Mouse (Mus musculus): ENCODE data around the gene Six3.

The Six3 gene

DNA sequence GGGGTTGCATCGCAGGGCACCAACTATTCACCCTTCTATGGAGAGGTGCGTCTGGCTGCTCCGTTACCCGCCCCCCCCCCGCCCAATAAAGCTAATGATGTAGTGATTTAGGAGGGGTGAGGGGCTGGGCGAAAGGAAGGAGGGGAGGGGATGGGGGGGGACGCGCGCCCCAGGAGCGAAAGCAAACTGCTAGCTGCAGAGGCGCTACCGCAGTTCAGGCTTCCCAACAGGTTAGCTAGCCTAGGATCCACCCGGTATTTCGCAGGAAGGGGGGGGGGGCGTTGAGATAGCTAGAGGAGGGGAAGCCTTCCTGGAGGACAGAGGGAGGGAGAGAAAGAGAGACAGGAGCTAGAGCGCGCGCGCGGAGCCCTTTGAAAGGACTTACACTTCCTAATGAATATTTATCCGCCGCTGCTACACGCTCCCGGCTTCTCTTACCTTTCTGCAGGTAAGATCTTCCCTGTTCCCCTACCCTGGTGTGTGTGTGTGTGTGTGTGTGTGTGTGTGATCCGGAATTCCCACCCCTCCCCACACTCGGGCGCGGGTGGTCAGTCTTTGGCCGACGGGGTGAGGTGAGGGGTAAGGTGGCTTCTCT, at the start of gene Six3:
Six3 (plus strand) TSS at position 343 of the 595 bp plus-strand sequence.
- no peak for DNase-seq

DNA sequence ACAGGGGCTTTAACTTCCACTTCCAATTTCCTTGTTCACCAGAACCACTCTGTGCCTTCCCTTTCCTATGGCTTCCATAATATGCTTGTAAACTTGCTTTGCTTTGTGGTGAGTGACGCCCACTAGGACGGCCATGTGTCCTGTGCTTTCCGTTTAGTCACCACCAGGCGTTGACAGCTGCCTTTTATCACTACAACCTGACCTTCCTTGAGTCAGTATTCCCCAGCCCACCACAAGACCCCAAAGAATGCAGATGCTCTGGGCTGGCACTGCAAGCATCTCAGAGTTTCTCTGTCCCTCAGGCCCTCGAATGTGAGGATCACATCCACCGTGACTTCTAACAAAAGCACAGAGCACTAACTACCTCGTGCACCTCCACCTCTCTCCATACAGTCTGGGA, 49.3 kb upstream of the Six3 start:
- no peak for DNase-seq

DNA sequence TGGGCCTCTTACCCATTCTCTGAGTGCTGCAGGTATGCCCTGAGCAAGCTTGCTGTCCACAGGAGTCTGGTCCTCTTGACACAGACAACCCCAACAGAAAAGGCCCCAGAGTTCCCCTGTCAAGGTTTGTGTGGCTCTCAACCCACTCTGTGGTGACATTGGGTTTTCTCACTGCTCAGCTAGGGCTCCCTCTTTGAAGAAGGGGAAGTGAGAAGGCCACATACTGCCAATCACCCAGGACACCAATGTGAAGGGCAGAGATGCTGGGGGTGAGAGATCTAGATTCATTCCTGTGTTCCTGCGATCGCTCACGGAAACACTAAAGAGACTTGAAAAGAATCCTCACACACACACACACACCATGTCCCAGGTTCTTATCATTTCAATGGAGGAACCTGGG, 39.4 kb upstream of the Six3 start:
- DNase-seq = no peak

DNA sequence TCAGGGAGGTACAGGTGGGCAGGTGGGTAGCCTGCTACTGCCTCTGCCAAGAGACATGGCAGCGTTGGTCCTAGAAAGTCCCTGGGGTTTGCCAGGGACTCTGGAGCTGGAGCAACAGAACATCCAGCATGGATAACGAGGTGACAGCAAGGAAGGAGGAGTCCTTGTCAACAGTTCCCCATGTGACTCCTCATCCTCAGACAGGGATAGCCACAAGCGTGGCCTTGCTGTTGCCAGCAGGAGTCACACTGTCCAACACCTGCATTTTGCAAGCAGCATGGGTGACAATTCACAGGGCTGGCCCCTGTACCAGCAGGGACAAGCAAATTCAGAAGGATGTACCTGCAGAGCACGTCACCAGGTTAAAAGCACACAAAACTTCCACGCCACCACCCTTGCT, 35.1 kb upstream of the Six3 start:
- DNase-seq = no peak

DNA sequence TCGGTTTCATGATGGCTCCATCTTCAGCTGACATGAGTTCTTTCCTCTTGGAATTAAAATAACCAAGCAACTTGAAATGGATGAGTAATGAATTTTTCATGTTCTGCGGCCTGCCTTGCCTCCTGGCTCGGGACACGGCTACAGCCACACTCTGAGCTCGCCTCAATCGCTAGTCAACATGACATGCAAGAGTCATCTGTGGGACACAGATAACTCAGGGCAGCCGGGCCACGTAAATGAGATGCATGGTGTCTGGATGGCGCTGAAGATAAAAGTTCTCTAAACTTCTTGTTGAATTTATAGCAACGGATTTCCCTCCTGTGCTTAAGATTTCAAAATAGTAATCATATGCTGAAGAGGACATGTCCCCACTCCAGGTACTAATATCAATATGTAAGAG, 34.1 kb upstream of the Six3 start:
- DNase-seq = no peak

DNA sequence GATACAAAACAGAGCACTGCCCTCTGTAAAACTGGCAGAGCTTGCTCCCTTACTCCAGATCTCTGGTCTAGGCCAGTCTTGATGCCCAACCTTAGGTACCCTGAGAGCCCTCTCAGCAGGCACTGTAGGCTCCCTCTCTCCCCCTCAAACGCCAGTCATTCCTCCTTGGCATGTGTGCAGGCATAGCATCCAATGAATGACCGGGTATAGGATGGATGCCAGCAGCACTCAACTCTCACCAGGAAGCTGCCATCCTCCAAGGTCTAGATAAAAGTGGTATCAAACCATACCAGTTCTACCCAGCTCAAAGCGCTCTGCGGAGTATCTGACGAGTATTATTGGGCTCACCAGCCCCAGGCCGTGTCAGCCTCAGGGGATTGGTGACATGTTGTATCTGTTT, 33.2 kb upstream of the Six3 start:
- DNase-seq = no peak

DNA sequence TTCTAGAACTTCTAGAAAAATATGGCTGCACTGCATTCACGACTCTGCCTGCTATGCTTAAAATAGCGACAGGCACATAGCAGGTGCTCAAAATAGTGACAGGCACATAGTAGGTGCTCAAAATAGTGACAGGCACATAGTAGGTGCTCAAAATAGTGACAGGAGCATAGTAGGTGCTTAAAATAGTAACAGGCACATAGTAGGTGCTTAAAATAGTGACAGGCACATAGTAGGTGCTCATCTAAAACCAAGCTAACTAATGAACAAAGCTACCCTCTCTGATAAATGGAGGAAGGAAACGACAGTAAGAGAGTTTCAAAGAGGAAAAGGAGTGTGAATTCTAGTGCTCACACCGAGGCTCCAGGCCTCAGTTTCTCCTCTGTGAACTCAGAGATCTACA, 29.2 kb upstream of the Six3 start:
- no peak for DNase-seq

DNA sequence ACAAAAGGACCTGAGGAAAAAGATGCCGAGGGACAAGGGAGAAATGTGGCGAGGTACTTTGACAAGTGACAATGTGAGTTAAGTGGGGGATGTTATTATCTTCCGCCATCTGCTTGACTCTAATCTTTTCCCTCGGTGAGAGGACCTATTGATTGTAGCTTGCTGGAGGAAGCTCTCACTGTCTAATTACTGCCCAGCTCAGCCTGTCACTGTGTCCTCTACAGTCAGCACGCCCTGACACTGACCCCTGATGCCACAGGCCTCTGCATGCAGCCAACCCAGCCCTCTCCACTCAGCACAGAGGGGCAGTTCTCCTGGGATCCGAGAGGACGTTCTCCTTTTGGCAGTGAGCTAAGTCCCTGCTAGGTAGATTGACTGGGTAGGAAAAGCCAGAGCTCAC, 28.8 kb upstream of the Six3 start:
- no peak for DNase-seq

DNA sequence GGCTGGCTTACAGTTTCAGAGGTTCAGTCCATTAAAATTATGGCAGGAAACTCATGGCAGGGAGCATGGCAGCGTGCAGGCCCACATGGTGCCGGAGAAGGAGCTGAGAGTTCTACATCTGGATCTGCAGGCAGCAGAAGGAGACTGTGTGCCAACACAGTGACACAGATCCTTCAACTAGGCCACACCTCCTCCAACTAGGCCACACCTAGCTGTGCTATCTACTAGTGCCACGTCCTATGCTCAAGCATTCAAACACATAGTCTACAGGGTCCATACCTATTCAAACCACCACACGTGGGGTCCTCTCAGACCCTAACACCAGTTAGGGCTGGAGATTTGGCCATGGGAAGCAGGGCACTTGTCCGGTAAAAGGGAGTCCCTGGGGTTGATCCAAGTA, 27.6 kb upstream of the Six3 start:
- DNase-seq = no peak

DNA sequence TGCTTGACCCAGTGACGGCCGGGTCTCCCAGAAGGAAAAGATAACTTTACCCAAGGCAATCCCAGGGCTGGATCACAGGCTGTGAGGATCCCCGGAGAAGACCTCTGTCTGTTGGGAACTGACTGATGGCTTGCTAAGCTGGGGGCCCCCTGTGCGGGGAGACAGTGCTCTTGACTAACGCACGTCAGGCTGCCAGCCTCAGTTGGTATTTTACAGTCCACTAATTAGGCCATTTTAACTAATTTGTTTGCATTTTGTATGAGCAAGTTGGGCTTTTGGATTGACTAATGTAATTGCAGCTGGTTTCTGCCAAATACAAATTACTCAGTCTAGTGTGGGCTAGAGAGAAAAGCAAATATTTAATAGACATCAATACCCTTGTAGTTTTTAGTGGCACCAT, 21.4 kb upstream of the Six3 start:
- no peak for DNase-seq

DNA sequence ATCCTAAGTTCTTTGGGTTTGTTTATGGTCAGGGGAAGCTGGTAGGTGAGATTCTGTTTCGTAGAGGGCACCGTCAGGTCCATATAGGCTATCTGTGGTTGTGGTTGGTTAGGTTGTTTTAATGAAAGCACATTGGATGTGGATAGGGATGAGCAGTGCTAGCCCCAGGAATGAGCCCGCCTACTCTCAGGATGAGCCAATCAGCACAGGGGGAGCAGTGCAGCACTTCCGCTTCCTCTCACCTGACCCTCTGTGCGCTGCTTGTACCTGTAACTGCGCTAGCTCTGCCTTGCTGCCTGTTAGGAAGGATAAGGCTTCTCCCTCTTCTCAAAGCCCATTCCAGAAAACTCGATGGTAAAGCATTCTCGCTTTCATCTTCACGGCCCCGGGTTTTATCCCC, 17.6 kb upstream of the Six3 start:
- no peak for DNase-seq

DNA sequence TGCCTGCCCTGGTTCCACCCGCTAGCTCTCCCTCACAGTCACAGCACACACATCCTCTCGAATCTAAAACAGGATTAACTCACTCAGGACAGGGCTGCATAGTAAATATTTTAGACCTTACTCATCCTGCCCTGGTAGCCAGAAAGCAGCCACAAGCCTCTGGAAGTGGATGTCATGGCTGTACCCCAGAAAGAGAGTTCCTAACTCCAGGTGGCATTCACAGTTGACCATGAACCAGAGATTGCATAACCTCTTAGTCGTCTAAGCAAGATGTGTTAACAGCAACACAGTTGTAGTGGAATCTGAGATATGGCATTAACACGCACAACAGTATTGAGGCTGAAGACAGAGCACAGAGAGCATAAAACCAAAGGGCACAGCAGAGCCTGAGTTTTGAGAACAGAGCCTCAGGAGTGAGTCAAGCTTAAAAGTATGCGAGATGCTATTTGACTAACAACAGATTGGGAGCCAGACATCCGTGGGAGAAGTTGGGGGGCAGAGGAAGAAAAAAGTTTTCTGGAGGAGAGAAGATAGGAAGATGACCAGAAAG, 17.0 kb upstream of the Six3 start:
- DNase-seq = no peak

DNA sequence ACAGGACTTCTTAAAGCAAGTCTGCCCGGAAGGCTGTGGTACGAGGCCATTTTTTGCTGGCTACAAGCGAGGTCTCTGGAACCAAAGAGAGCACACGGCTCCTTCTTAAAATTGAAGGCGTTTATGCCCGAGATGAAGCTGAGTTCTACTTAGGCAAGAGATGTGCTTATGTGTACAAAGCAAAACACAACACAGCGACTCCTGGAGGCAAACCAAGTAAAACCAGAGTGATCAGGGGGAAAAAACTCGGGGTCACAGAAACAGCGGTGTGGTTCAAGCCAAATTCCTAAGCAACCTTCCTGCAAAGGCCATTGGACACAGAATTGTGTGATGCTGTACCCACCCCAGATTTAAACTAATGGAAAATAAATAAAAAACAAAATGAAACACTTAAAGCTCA, 13.9 kb upstream of the Six3 start:
- no peak for DNase-seq

DNA sequence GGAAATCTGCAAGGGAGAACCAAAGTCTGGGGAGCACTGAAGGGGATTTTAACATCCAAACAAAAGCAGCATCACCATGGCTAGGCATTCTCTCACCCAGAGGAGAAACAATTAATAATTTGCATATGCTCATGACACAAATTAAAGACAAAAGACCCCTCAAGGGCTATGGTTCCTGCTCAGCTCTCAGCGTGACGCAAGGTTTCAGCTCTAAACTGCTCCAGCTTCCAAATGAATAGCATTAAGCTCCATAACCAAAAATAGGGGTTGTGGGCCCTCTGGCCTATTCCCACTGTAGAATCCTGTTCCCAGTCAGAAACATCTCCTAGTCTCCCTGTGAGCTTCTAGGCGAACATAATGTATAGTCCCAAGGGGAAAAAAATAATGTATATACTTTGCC, 6.9 kb upstream of the Six3 start:
- DNase-seq = no peak

DNA sequence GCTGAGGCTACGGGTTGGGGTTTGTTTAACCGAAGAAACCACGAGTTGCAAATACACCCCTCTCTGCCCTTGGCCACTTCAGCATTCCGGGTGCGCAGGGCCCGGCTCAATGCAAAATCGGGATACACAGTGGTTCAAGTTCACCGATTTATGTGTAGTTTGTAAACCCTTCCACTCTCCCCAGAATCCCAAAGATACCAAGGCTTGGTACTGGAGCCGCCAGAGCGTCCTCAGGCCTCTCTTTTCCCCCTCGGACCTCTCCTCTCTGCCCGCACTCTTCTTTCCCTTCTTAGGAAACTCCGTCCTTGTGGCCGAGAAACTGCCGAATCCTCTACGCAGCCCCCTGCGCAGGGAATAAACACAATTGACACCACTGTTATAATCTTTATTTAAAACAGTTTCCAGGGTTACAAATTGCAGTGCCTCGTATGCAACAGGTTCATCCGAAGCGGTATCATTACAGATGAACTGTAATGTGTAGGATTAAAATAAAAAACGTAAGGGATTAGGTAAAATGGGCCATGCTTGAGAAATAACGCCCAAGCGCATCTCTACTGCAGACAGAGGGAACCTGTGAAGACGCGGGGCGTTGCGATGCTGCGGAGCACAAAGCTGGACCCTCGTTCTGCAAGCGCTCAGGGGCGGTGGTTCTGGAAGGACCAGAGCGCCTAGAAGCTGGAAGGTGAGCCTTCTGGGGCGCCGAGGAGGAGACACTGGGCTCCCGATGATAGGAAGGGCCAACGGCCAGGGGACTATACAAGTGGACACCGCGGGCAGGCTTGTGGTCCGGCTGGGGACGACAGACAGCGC, 5.6 kb upstream of the Six3 start:
- DNase-seq = no peak

DNA sequence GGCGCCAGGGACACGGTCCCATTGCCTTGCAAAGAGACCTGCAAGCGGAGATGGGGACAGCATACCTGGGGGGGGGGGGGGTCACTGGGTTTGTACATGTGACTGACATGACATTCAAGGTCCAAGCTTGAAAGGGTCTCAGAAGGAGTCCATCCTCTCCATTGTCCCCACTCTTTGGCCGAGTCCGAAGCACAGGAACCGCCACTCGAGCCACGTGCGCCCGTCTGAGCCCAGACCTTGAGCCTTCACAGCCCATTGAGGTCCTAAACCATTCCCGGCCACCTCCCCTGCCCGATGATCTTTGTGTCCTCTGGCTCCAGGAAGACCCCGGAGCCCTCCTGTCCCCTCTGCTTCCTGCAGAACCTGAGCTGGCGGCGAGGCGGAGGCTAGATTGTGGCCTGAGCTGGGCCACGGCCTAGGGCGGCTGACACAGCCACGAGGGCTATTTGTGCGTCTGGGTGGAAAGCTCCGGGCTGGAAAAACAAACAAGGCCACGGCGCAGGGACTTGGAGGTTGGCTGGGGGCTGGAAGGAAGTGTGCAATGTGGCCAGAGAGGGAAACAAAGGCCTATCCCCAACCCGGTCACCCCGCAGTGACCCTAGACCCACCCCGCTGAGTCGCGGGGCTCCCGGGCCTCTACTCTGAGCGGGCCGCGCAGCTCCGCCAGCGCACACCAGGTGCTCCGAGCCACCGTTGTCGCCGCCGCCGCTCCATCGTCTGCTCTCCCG, 4.9 kb upstream of the Six3 start:
- DNase-seq = no peak

DNA sequence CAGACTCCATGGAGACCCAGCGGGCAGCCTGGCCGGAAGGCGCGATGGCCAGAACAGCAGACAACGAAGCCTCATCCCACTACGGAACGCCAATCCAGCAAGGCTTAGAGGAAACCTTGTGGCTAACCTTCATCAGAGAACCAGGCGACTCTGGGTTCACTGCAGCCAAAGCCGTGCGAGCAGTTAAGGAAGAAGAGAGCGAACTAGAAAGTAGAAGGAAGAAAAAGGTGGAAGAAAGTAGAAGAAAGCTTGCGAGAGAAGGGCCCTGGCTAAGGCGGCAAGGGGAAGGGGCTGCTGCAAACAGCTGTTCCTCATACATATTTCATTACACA, 4.3 kb upstream of the Six3 start:
- DNase-seq = no peak

DNA sequence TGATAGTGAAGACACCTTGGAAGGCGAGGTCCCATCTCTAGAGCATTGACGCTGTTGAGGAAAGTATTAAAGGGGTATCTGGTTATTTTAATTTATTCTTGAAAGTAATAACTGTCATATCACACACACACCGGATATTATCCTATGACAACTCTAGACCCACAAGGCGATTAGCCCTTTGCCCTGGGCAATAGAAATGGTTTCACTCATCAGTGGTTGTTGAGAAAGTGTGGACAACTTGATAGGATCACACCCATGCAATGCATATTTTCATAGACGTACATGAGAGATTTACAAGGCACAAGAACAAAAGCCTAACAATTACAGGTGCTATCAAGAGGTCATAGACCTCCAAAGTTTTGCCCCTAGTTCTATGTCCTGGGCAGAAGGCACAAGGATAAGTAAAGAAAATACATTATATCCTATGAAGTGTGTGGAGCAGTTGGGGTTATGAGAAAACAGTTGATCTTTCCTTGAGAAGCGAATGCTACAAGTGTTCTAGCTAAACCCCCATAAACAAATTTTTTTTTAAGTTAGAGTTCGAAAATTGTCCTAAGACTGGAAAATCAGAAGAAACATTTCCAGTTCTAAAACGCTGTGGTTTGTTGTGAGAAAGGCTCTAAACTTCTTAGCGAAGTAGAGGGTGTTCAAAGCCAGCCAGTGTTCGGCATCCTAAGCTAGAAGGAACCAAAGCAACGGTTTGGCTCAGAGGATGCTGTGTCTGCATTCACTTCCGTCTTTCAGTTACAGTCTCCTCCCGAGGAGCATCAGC, 3.6 kb upstream of the Six3 start:
- DNase-seq = no peak

DNA sequence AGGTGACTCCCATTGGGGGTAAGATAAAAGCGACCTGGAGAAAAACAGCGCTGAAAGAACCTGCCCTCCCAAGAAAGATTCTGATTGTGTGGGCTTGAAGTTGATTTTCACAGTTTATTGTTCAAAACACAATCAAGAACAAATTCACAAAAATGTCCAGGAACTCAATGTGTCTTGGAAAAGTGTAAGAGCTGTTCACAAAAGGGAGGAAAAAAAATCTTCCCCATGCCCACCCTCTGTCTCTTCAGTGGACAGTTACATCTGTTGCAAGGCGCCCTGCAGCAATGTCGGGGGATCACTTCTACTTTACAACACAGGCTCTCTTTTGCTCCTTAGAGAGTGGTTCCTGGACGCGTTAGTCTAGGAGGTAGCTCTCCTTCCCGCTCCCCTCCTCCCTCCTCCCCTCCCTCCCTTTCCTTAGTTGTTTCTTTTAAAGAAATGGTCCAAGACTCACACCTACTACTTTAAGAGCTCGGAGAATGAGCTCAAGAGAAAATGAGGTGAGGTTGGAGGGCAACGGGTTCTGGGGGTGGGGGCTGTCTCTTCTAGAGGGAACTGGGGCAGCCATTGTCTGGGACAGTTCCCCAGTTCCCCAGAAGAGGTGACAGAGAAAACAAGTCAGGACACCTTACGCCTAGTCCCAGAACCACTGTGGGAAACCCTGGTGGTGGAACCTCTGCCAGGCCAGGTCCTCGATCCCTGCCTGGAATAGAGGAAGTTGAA, 2.9 kb upstream of the Six3 start:
- DNase-seq = no peak

DNA sequence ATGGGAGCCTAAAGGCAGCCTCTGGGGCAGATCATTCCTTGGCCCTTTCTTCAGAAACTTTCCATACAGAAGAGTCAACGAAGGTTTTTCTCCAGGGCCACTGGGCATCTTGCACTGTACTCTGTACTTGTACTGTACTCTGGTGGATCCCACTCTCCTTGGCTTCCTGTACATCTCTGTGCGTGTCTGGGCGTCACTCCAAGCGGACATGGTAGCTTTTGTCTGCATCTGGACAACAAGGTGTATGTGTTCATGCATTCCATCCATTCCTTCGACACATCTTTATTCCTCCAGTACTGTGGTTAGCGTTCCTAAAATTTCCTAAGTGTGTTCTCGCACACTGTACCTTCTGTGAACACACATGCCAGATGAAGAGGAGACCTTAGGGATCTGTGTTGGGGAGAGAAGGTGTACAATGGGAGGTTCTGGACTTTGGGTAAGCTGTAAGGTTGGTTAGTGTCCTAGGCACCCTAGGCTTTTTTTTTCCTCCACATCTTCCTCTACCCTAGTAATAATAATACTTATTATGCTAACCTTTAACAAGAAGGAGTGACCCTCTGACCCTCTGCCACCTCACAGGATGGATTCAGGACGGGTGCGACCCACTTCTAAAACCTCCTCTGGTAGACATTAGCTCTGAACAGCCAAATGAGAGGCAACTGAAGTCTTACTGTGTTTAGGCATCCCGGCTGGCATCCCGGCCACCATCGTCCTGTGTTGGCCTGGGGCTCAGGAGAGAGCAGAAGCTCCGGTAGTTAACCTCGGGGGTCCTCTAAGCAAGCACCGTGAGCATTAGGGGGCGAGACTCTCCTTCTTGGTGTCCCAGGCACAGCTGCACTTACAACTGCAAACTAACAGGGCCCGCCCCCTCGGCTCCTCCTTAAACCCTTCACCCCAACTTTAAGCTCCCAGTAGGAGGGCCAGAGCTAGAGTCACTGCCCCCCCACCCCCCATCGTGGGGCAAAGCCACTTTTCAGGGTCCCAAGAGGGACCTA, 1.6 kb upstream of the Six3 start:
- no peak for DNase-seq

DNA sequence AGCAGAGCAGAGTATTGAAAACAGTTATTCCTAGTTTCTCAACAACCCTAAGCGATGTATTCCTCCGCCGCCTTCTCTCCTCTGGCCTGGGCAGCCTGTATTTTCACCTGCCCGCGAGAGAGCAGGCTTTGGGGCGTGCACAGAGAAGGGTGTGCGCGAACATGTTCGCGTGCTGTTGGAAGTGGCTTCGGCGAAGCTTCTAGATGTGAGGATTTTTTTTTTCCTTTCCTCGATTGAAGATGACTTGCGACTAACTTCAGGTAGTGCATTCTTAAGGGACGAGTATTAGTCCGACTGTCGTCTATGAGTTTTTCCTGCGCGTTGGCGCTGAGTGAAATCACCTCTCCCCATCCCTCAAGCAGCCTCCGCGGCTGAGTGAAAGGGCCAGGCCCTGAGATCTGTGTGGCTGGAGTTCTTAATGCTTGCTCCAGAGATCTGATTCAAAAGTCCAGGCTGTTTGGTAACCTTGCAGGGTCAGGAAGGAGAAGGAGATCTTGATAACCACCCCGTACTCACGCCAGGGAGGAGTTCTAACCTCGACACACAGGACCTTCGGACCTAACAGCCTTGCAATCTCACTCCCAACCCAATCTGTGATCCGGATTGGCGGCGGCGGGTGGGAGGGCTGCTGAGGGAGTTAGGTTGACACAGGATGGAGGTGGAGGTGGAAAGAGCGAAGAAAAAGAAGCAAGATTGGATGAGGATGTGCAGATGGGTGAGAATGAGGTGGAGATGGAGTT, 712 bp upstream of the Six3 start:
- DNase-seq = no peak
